Mouse (Mus musculus): ENCODE measurements around the gene Krtap6-1.
"Not testable (repeated sequence)": the region's sequence is repeated elsewhere in the genome, so short reads cannot be mapped to it uniquely, and the experiment has no call there.

Krtap6-1 gene

GRCm38 (mm10) chr16:89031399-89031798 lies at the start of gene Krtap6-1:
Gene Krtap6-1, plus strand, starts transcription at chr16:89031699.
- not testable (repeated sequence) for DNase-seq (ENCODE audit: low spot score)

GRCm38 (mm10) chr16:89010659-89011058 lies 20.8 kb upstream of the Krtap6-1 start, which contains the start of gene Krtap22-2:
Gene Krtap22-2, minus strand, starts transcription at chr16:89010759.
- no peak for DNase-seq (ENCODE audit: low spot score)

- no peak for DNase-seq (ENCODE audit: low spot score)
Observed at GRCm38 (mm10) chr16:89013973-89014372, 17.5 kb upstream of the Krtap6-1 start.

- not testable (repeated sequence) for DNase-seq (ENCODE audit: low spot score)
Observed at GRCm38 (mm10) chr16:89014984-89015383, 16.5 kb upstream of the Krtap6-1 start, which contains the start of gene Gm10229. Gene Gm10229, plus strand, starts transcription at chr16:89015284.

GRCm38 (mm10) chr16:89041372-89041771 lies 9.9 kb downstream of the Krtap6-1 start, which contains the start of gene Gm10228:
Gene Gm10228, minus strand, starts transcription at chr16:89041472.
- DNase-seq (ENCODE audit: low spot score): not testable (repeated sequence)

- DNase-seq (ENCODE audit: low spot score): no peak
Observed at GRCm38 (mm10) chr16:89047783-89048182, 16.3 kb downstream of the Krtap6-1 start, which contains the start of gene Krtap6-5. Gene Krtap6-5, minus strand, starts transcription at chr16:89047883.

- DNase-seq (ENCODE audit: low spot score): not testable (repeated sequence)
Observed at GRCm38 (mm10) chr16:89063902-89064301, 32.4 kb downstream of the Krtap6-1 start, which contains the start of gene 1110025L11Rik. Gene 1110025L11Rik, minus strand, starts transcription at chr16:89064002.

- peak; percentile 38 for DNase-seq (ENCODE audit: low spot score)
Observed at GRCm38 (mm10) chr16:89071041-89071440, 39.5 kb downstream of the Krtap6-1 start.

Data from testis, postnatal 10 days (tissue).